Mouse (Mus musculus): Measurements from ENCODE around the gene Smyd4. TPM values are rescaled to one million over a fixed set of nuclear protein-coding genes. Genes with fewer than 3 reads are reported as not detected.

Smyd4 gene
- total RNA-seq, 2 experiments from 2014 or later, result 12.1 to 12.5 TPM

DNA sequence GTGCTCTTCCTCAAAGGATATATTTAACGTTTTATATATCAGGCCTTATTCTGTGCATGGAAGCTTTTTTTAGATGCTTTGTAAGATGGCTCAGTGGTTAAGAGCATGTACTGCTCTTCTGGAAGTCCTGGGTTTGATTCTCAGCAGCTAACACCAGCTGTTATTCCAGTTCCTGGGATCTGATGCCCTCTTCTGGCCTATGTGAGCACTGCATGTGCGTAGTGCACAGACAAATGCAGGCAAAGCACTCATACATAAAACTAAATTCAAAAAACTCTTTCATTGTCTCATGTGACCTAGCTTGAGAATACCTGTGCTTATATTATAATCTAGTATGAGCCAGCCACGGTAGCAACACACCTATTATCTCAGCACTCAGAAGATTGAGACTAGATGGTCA is 58.6 kb downstream of the Smyd4 start:
- DNase-seq (ENCODE audit: low spot score in 2 of 2), result no peak
- intact Hi-C loops (cut with DNase I), result loop anchor here (10.0 kb wide), 1 partner anchor 108 kb away; the partner anchor contains the start of genes Rilp and Scarf1

- intact Hi-C loops (cut with DNase I), result loop anchor here (5.0 to 10.0 kb wide), 2 partner anchors 42 to 105 kb away; partner anchors contain the start of genes Rilp, Scarf1 and Wdr81
Measured at GRCm38 (mm10) chr11:75409679-75410575, 61.7 kb downstream of the Smyd4 start.

GRCm38 (mm10) chr11:75410591-75410990 is 62.4 kb downstream of the Smyd4 start:
- DNase-seq (ENCODE audit: low spot score in 2 of 2), result no peak
- intact Hi-C loops (cut with DNase I), result loop anchor here (5.0 kb wide), 1 partner anchor 42 kb away; the partner anchor contains the start of gene Wdr81

More at GRCm38 (mm10) chr11:75409679-75410575, 61.7 kb downstream of the Smyd4 start:
- DNase-seq (ENCODE audit: low spot score in 2 of 2), result no peak

DNA sequence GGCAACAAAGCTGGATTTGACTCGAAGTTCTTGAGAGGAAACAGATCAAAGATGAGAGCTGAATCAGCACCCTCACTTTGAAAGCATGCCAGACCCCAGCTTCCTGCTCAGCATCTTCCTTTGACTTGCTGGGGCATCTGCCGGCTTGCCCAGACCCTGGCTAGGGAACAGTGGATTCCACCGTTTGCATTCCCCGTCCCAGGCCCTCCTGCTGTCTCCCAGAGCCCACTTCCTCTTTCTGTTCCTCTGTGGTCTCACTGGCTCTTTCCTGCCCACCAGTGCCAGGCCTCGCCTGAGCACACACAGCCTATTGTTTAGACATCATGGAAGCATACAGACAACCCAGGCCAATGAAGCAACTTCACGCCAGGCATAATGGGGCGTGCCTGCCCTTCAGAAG is 66.9 kb downstream of the Smyd4 start:
- peak in 1 of 2 experiments; percentile 31 for DNase-seq (ENCODE audit: low spot score in 2 of 2)
- intact Hi-C loops (cut with DNase I), result no loop called here

DNA sequence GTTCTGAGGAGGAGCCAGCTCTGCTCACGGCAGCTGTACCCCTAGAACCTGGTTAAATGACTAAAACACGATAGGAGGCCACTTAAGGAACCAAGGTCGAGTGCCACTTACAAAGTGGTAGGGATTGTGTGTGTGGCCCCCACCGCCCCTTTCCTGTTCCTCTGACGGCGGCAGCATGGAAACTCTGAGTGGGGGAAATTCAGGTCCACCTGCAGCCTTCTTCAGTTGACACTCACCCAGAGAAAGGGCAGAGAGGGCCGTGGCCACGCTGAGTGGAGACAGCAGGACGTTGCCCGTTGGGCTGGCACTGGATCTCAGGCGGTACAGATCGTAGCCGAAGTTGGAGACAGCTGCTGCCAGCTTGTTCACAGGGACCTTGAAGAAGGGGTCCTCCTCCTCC is 67.8 kb downstream of the Smyd4 start:
- intact Hi-C loops (cut with DNase I), result no loop called here
- DNase-seq (ENCODE audit: low spot score in 2 of 2), result no peak

- intact Hi-C loops (cut with DNase I), result no loop called here
- DNase-seq (ENCODE audit: low spot score in 2 of 2), result no peak
Measured at GRCm38 (mm10) chr11:75420037-75420436, 71.8 kb downstream of the Smyd4 start.

DNA sequence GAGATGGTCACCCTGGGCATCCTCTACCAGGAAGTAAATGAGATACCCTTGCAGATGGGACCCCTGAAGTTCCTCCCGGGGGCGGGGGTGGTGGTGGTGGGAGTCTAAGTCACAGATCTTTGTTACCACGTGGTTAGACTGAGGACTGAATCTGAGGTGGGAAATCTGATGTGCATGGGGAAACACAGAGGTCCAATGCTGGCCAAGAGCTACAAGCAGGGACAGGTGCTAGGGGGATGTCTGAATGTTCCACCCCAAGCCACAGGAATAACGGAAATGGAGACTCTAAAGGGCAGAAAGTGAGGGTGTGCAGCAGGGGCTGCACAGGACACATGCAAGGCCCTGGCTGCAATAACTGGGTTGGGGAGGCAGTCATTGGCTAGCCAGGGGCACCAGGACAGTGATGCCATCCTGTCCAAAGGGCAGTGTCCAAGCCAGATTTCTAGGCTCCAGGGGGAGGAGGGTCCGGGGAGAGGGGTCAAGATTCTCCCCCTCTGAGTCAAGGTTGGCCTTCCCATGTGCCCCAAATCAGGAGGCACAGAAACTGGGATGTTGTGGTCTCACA is 72.7 kb downstream of the Smyd4 start:
- intact Hi-C loops (cut with DNase I), result no loop called here
- no peak for DNase-seq (ENCODE audit: low spot score in 2 of 2)

DNA sequence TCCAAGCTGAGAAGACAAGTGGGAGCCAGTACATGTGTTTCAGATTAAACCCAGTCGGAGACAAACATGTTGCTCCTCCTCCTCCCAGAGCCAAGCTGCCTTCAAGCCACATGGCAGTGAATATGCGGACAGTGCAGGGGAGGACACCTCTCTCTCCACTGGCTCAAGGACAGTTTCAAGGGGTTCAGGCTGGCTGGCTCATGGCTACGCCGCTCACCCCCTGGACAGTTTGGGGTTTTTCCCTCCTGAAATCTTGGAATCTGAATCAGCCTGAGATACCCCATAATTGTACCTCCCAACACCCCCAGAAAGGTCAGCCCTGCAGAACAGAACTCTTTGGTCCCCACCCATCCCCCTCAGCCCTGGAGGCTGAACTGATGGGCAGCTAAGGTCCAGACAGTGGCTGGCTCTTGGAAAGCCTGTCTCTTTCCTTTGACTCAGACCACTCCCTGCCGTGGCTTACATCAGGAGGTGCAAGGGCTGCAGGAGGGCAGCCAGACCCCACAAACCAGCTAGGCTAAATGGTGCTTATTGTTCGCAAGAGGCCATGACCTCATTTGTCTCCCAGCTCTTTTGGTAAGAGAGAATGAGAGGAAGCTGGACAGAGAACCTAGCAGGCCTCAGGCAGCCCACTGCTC is 73.3 kb downstream of the Smyd4 start:
- no peak for DNase-seq (ENCODE audit: low spot score in 2 of 2)
- intact Hi-C loops (cut with DNase I), result no loop called here

DNA sequence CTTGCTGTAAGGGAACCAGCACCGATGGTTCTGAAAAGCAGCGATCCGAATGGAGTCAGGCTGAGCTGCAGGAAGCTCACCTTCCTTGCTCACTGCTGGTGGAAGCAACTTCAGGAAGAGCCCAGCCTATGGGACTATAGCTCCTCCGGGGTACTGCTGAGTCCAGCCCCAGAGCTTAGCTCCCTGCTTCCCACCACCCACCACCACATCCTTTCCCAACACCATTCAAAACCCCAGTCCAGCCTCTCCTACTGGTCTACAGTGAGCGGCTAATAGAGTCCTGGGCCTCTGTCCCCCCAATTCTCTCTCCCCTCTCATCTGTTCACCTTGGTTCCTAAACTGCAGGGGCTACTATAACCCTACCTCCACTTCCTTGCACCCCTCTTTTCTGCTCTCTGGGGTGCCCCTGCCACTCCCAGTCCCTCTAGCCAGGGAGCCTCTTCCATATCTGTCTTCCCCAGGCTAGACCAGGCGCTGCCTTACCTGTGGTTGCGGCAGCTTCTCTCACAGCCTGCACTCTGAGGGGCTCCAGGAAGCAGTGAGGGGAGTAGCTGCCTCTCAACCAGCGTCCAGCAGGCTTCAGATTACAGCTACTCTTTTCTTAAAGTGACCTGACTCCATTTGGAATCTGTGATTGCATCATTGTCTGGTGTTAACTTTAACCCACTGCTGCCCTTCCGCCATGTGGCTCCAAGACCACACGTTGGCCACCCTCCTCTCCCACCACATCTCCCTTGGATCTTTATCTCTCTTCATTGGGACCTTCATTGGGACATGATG is 74.0 kb downstream of the Smyd4 start, which contains the start of gene Serpinf1:
TSS of gene Serpinf1 (minus strand) at position 689 of the 780 bp plus-strand sequence.
- no peak for DNase-seq (ENCODE audit: low spot score in 2 of 2)
- intact Hi-C loops (cut with DNase I), result no loop called here

DNA sequence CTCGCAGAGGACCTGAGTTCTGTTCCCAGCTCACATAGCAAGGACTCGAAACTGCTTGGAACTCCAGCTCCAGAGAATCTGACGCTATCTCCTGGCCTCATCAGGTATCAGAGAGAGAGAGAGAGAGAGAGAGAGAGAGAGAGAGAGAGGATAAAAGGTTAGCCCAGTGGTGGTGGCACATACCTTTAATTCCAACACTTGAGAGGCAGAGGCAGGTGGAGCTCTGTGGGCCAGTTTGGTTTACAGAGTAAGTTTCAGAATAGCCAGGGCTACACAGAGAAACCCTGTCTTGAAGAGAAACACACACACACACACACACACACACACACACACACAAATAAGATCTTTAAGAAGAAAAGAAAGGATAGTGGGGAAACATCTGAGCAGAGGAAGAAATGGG is 74.9 kb downstream of the Smyd4 start:
- intact Hi-C loops (cut with DNase I), result no loop called here

DNA sequence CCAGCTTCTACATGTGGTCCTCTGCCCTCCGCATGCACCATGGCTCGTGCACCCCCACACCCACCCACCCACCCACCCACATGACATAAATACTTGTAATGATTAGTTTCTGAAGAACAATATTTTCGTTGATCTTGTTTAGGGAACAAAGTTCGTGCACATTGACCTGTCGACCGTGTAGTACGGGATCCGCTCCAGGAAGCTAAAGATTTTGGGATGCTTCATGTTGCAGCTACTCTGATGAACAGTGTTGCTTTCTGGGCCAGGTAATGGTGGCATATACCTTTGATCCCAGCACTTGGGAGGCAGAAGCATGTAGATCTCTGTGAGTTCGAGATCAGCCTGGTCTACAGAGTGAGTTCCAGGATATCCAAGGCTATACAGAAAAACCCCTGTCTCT is 75.8 kb downstream of the Smyd4 start:
- DNase-seq (ENCODE audit: low spot score in 2 of 2), result no peak
- intact Hi-C loops (cut with DNase I), result no loop called here

More for the DNA sequence above, 74.9 kb downstream of the Smyd4 start:
- DNase-seq (ENCODE audit: low spot score in 2 of 2), result no peak

DNA sequence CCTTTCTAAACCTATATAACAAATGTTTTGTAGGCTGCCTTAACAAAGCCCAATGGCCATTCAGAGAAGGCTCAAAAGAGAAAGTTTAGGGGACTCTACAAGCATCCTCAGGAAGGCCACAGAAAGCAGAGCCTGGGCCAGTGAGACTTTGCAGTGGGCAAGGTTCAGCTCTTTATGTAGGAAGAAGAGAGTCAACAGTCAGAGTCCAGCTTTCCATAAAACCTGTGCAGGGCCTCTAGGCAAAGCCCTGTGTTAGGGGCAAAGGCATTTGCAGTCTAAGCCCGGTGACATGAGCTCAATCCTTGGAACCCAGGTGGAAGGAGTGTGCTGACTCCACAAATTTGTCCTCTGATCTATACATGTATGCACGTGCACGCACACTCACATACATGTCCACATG is 76.2 kb downstream of the Smyd4 start:
- intact Hi-C loops (cut with DNase I), result no loop called here
- DNase-seq (ENCODE audit: low spot score in 2 of 2), result no peak

DNA sequence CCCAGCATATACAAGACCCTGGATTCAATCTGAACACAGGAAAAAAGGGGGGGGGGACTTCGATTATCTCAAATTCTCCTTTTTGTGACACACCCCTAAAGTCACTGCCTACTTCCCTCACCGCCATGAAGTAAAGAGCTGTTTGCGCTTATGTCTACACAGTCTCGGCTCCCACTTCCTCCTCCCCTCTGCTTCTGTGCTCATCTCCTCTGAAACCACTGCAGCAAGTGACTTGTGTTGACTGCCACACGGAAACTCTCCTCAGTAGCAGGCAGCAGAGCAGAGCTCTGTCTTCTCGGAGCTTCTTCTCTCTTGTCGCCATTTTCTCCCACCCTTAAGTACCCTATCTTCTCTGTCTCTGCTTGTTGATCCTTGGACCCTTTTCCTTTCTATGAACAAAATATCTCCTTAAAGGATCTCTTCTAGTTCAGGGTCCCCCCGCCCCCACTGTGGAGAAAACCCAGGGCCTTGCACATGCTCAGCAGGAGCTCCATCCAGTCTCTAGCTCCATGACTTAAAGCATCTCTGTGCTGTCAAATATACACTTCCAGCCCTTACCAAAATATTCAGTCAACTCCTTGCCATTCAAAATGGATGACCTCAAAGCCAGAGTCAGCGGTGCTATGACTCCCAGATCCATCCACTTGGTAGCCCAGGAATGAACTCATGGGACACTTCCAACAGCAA is 80.9 kb downstream of the Smyd4 start:
- intact Hi-C loops (cut with DNase I), result no loop called here
- no peak for DNase-seq (ENCODE audit: low spot score in 2 of 2)

- peak; percentile 69 to 83 for DNase-seq (ENCODE audit: low spot score in 2 of 2)
- intact Hi-C loops (cut with DNase I), result no loop called here
Measured at GRCm38 (mm10) chr11:75431307-75431706, 83.1 kb downstream of the Smyd4 start.

- intact Hi-C loops (cut with DNase I), result no loop called here
- no peak for DNase-seq (ENCODE audit: low spot score in 2 of 2)
Measured at GRCm38 (mm10) chr11:75434138-75434537, 85.9 kb downstream of the Smyd4 start.

- DNase-seq (ENCODE audit: low spot score in 2 of 2), result no peak
- intact Hi-C loops (cut with DNase I), result no loop called here
Measured at GRCm38 (mm10) chr11:75438194-75438593, 90.0 kb downstream of the Smyd4 start.

GRCm38 (mm10) chr11:75438804-75439203 is 90.6 kb downstream of the Smyd4 start:
- no peak for DNase-seq (ENCODE audit: low spot score in 2 of 2)
- intact Hi-C loops (cut with DNase I), result no loop called here

- intact Hi-C loops (cut with DNase I), result no loop called here
- DNase-seq (ENCODE audit: low spot score in 2 of 2), result no peak
Measured at GRCm38 (mm10) chr11:75439363-75439762, 91.1 kb downstream of the Smyd4 start, which contains the start of gene Serpinf2. Gene Serpinf2 (minus strand): TSS chr11:75439591.

DNA sequence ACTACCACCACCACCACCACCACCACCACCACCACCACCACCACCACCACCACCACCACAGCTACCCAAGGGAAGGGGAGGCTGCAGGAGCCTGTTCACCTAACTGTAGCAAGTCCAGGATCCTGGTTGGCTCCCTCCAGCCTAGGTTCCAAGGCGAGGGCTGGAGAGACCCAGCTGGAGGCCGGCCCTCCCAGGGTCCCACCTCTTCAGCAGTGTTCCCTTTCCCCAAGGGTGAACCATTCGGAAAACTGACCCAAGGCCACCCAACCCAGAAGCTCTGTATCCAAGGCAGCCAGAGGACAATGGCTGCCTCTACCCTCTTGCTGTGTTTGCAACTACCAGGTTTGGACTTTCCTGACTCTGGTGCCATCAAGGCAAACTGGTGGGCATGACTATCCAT is 91.7 kb downstream of the Smyd4 start:
- no peak for DNase-seq (ENCODE audit: low spot score in 2 of 2)
- intact Hi-C loops (cut with DNase I), result no loop called here

Data from left cerebral cortex, postnatal 25 days (tissue).